14 mouse cellular contexts compared by ENCODE assay signal in genomic region chr2:62460231-62460710, GRCm38 (mm10). TPM values are rescaled to one million over a fixed set of nuclear protein-coding genes. Genes with fewer than 3 reads are reported as not detected.
DNase-seq lines count a peak whose midpoint lies in the region; ATAC-seq and TF ChIP-seq lines count a peak whose summit lies in the region.
"Had no signal": no experiment of that assay in that cellular context is flagged by ENCODE, and none has a peak within 500 bp of the region (broad histone marks: within the 10 kb centered on the region; RNA-seq: fewer than 3 reads in every experiment).

No protein-coding gene starts in this region.

- TF ChIP-seq CTCF in liver, postnatal 0 days (IDR thresholded peaks at IDR 0.05; ENCODE audit: low read depth): no peak

- H3K27ac ChIP-seq in liver, postnatal 0 days (ENCODE audit: low read depth): no peak overlapping the region
- H3K27ac ChIP-seq in liver, embryonic 11.5 days (ENCODE audit: low read depth, low read length): no peak overlapping the region
- no peak overlapping the region for H3K27ac ChIP-seq in forebrain, embryonic 12.5 days
- H3K27ac ChIP-seq in limb, embryonic 10.5 days: no peak overlapping the region
- H3K27ac ChIP-seq: embryonic facial prominence, embryonic 12.5 days; heart, adult 2 months; liver, embryonic 15.5 days; neural tube, embryonic 12.5 days had no signal

- H3K4me1 ChIP-seq in liver, postnatal 0 days (ENCODE audit: insufficient read depth): peaks cover 2% of the 10 kb centered on the region; the same call in 1 of the 2 replicates
- no peaks in the 10 kb centered on the region for H3K4me1 ChIP-seq in liver, embryonic 11.5 days (replicated peaks; ENCODE audit: control insufficient read depth, insufficient read depth, low read length)
- no peaks in the 10 kb centered on the region; the same call in 1 of the 2 replicates for H3K4me1 ChIP-seq in forebrain, embryonic 12.5 days
- H3K4me1 ChIP-seq in limb, embryonic 10.5 days: peaks cover 9% of the 10 kb centered on the region
- H3K4me1 ChIP-seq: embryonic facial prominence, embryonic 12.5 days; liver, embryonic 15.5 days; neural tube, embryonic 12.5 days had no signal

- intact Hi-C loops in heart, postnatal 36 days (cut with DNase I): loop anchor here (10.0 kb wide), 1 partner anchor 165 kb away; no protein-coding TSS in a partner anchor

- ATAC-seq in liver, postnatal 0 days: peak; percentile 49
- ATAC-seq in liver, embryonic 11.5 days (replicated peaks; ENCODE audit: low FRiP score): no peak
- peak; percentile 39; the same call in 1 of the 2 replicates for ATAC-seq in forebrain, embryonic 12.5 days (ENCODE audit: low FRiP score)
- ATAC-seq in neutrophil, adult 5-6 weeks (ENCODE audit: extremely low read depth, insufficient number of reproducible peaks, low FRiP score, poor library complexity, severe bottlenecking): peak; percentile 89

- no peaks in the 10 kb centered on the region for H3K27me3 ChIP-seq in liver, postnatal 0 days (ENCODE audit: insufficient read depth, low read length)
- no peaks in the 10 kb centered on the region for H3K27me3 ChIP-seq in liver, embryonic 11.5 days (replicated peaks; ENCODE audit: control insufficient read depth, insufficient read depth, low read length)
- H3K27me3 ChIP-seq in forebrain, embryonic 12.5 days: 0 out of 2 replicates have a peak, but pooled peaks cover 5% of the 10 kb centered on the region
- no peaks in the 10 kb centered on the region for H3K27me3 ChIP-seq in limb, embryonic 10.5 days (ENCODE audit: low read depth, poor library complexity, severe bottlenecking)
- H3K27me3 ChIP-seq: embryonic facial prominence, embryonic 12.5 days; liver, embryonic 15.5 days; neural tube, embryonic 12.5 days had no signal

- DNase-seq in heart, adult 18-20 months: peak; percentile 18 to 44
- DNase-seq in heart, postnatal 36 days: no peak
- DNase-seq in liver, postnatal 0 days: no peak
- no peak for DNase-seq in liver, embryonic 11.5 days (ENCODE audit: low spot score)
- DNase-seq in limb, embryonic 10.5 days (ENCODE audit: low spot score): no peak
- no peak for DNase-seq in ovary, adult 18-20 months (ENCODE audit: low spot score)

- TF ChIP-seq EP300 in liver, postnatal 0 days (IDR thresholded peaks at IDR 0.05; ENCODE audit: low read depth): no peak

- H3K4me3 ChIP-seq in liver, postnatal 0 days (ENCODE audit: low read depth, low read length): no peak overlapping the region
- H3K4me3 ChIP-seq in liver, embryonic 11.5 days (ENCODE audit: low read depth, low read length): no peak overlapping the region
- no peak overlapping the region for H3K4me3 ChIP-seq in forebrain, embryonic 12.5 days (replicated peaks)
- H3K4me3 ChIP-seq in limb, embryonic 10.5 days: no peak overlapping the region
- H3K4me3 ChIP-seq: embryonic facial prominence, embryonic 12.5 days; heart, adult 2 months; liver, embryonic 15.5 days; neural tube, embryonic 12.5 days had no signal

- WGBS in liver, postnatal 0 days (ENCODE audit: insufficient replicate concordance): 27% methylated on average over 7 of the region's 7 CpGs
- 54% methylated on average over 7 of the region's 7 CpGs for WGBS in liver, embryonic 11.5 days
- 68% methylated on average over 7 of the region's 7 CpGs for WGBS in forebrain, embryonic 12.5 days
- WGBS in limb, embryonic 10.5 days: 74% methylated on average over 7 of the region's 7 CpGs

- no peaks in the 10 kb centered on the region for H3K36me3 ChIP-seq in liver, postnatal 0 days (replicated peaks; ENCODE audit: insufficient read depth, low read length)
- no peaks in the 10 kb centered on the region for H3K36me3 ChIP-seq in liver, embryonic 11.5 days (ENCODE audit: control insufficient read depth, insufficient read depth, low read length)
- no peaks in the 10 kb centered on the region for H3K36me3 ChIP-seq in forebrain, embryonic 12.5 days (replicated peaks)
- H3K36me3 ChIP-seq in limb, embryonic 10.5 days: no peaks in the 10 kb centered on the region
- H3K36me3 ChIP-seq: embryonic facial prominence, embryonic 12.5 days; liver, embryonic 15.5 days; neural tube, embryonic 12.5 days had no signal

- H3K9ac ChIP-seq in liver, postnatal 0 days (replicated peaks): no peak overlapping the region
- H3K9ac ChIP-seq in liver, embryonic 11.5 days (ENCODE audit: low read depth, low read length): no peak overlapping the region
- H3K9ac ChIP-seq in forebrain, embryonic 12.5 days: no peak overlapping the region
- H3K9ac ChIP-seq: embryonic facial prominence, embryonic 12.5 days; liver, embryonic 15.5 days; neural tube, embryonic 12.5 days had no signal

- H3K9me3 ChIP-seq in liver, postnatal 0 days (ENCODE audit: low read length): no peaks in the 10 kb centered on the region
- H3K9me3 ChIP-seq in liver, embryonic 11.5 days (ENCODE audit: control insufficient read depth, low read length): no peaks in the 10 kb centered on the region
- H3K9me3 ChIP-seq in forebrain, embryonic 12.5 days: no peaks in the 10 kb centered on the region
- H3K9me3 ChIP-seq in limb, embryonic 10.5 days (replicated peaks): no peaks in the 10 kb centered on the region
- H3K9me3 ChIP-seq: embryonic facial prominence, embryonic 12.5 days; liver, embryonic 15.5 days; neural tube, embryonic 12.5 days had no signal

- no peak overlapping the region for H3K4me2 ChIP-seq in liver, postnatal 0 days (ENCODE audit: low read depth, low read length)
- H3K4me2 ChIP-seq in liver, embryonic 11.5 days: no peak overlapping the region
- H3K4me2 ChIP-seq in forebrain, embryonic 12.5 days: no peak overlapping the region
- H3K4me2 ChIP-seq: embryonic facial prominence, embryonic 12.5 days; liver, embryonic 15.5 days; neural tube, embryonic 12.5 days had no signal

RNA-seq across cellular contexts. Expression of gene Gcg, which starts 23.2 kb away (rescaled TPM):
- not detected for total RNA-seq in heart, adult 18-20 months (2021)
- total RNA-seq in heart, postnatal 36 days (2021): not detected
- not detected in 2 replicates for polyA plus RNA-seq in liver, postnatal 0 days (2015; fragmentation: Nextera tagmentation; extraction: Ambion mirVana)
- 6.3 and 10.9 TPM in 2 replicates for polyA plus RNA-seq in liver, embryonic 11.5 days (2014; fragmentation: Nextera tagmentation; extraction: Ambion mirVana)
- 0.65 and 1.1 TPM in 2 replicates for polyA plus RNA-seq in forebrain, embryonic 12.5 days (2016; fragmentation: Nextera tagmentation; extraction: Ambion mirVana)
- not detected in 2 replicates for total RNA-seq in neutrophil, adult 5-6 weeks (2017)
- polyA plus RNA-seq in limb, embryonic 10.5 days (2016; fragmentation: Nextera tagmentation; extraction: Ambion mirVana): 0.18 TPM in 1 of 2 replicates, not detected in the other
- total RNA-seq: heart, adult 2 months; layer of hippocampus, adult 8-10 months had no signal
- polyA plus RNA-seq: heart, adult 2 months; liver, embryonic 15.5 days; neural tube, embryonic 12.5 days; testis, adult 2 months had no signal

RNA-seq across cellular contexts. Expression of gene Dpp4, which starts 48.2 kb away (rescaled TPM):
- 1 to 10 TPM; 2.3 to 5.1 TPM for total RNA-seq in heart, adult 18-20 months (2021)
- total RNA-seq in heart, postnatal 36 days (2021): 1 to 10 TPM; 5.2 to 5.9 TPM
- polyA plus RNA-seq in liver, postnatal 0 days (2015; fragmentation: Nextera tagmentation; extraction: Ambion mirVana): 8.0 and 9.0 TPM in 2 replicates
- 6.2 and 7.2 TPM in 2 replicates for polyA plus RNA-seq in liver, embryonic 11.5 days (2014; fragmentation: Nextera tagmentation; extraction: Ambion mirVana)
- 0.55 and 1.0 TPM in 2 replicates for polyA plus RNA-seq in forebrain, embryonic 12.5 days (2016; fragmentation: Nextera tagmentation; extraction: Ambion mirVana)
- total RNA-seq in neutrophil, adult 5-6 weeks (2017): 69.1 and 98.1 TPM in 2 replicates
- 0.08 and 0.23 TPM in 2 replicates for polyA plus RNA-seq in limb, embryonic 10.5 days (2016; fragmentation: Nextera tagmentation; extraction: Ambion mirVana)

Comparison
In these comparisons a context has a peak if more than half of its experiments do, and no peak if none do; other contexts are left out.
1. DNase-seq: peak in heart, adult 18-20 months (2 of 2); none in heart, postnatal 36 days (0 of 2), liver, postnatal 0 days (single experiment), liver, embryonic 11.5 days (single experiment), limb, embryonic 10.5 days (single experiment) and ovary, adult 18-20 months (single experiment).